ENCODE assay signal across 23 mouse cellular contexts in the genomic region with DNA sequence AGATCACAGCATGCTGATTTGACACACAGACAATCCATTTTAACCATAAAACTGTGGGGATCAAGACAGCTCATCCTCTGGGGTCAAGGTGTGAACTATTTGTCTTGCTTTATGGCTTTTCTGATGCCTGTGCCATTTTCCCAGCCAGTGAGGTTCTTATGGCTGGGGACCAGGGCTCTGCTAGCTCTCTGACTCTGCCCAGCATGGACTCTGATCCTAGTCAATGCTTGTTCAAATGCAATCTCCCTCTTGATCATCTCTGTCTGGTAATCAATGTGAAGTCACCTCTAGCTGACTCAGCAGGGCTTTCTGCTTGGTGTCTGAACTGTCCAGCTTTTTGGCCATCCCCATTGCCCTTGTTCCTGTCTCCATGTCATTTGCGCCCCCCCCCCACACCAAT.
"Had no signal": no experiment of that assay in that cellular context is flagged by ENCODE, and none has a peak within 500 bp of the region (broad histone marks: within the 10 kb centered on the region; RNA-seq: fewer than 3 reads in every experiment).

No protein-coding gene starts in this region.

- H3K27ac ChIP-seq: gastrocnemius, adult 2 months; hindbrain, embryonic 10.5 days; hindbrain, embryonic 12.5 days; hindbrain, embryonic 14.5 days; layer of hippocampus, adult 2 months; left cerebral cortex, adult 2 months; limb, embryonic 13.5 days; limb, embryonic 15.5 days; liver, embryonic 14.5 days had no signal

- H3K27me3 ChIP-seq: hindbrain, embryonic 12.5 days; limb, embryonic 13.5 days; limb, embryonic 15.5 days had no signal

- H3K9me3 ChIP-seq: heart, embryonic 12.5 days; hindbrain, embryonic 10.5 days; hindbrain, embryonic 12.5 days; limb, embryonic 13.5 days; limb, embryonic 15.5 days had no signal

- DNase-seq: gastrocnemius, adult 2 months; gastrocnemius, postnatal 10 days; gastrocnemius, postnatal 25 days; heart, adult 18-20 months; heart, postnatal 10 days; heart, postnatal 4 days; kidney, adult 18-20 months; kidney, adult 8-10 months; kidney, postnatal 10 days; kidney, postnatal 25 days; kidney, postnatal 4 days; left cerebral cortex, postnatal 4 days had no signal

- H3K36me3 ChIP-seq: heart, embryonic 12.5 days; hindbrain, embryonic 10.5 days; hindbrain, embryonic 12.5 days; limb, embryonic 13.5 days; limb, embryonic 15.5 days had no signal

- H3K9ac ChIP-seq: heart, embryonic 12.5 days; hindbrain, embryonic 12.5 days; hindbrain, embryonic 14.5 days; limb, embryonic 13.5 days; limb, embryonic 15.5 days; liver, embryonic 14.5 days had no signal

- H3K4me2 ChIP-seq: heart, embryonic 12.5 days; hindbrain, embryonic 12.5 days; hindbrain, embryonic 14.5 days; limb, embryonic 13.5 days; limb, embryonic 15.5 days had no signal

- H3K4me1 ChIP-seq: heart, embryonic 12.5 days; hindbrain, embryonic 10.5 days; hindbrain, embryonic 12.5 days; limb, embryonic 13.5 days; limb, embryonic 15.5 days had no signal

- H3K4me3 ChIP-seq: gastrocnemius, adult 2 months; heart, embryonic 12.5 days; hindbrain, embryonic 10.5 days; hindbrain, embryonic 12.5 days; layer of hippocampus, adult 2 months; left cerebral cortex, adult 2 months; limb, embryonic 13.5 days; limb, embryonic 15.5 days had no signal

- ATAC-seq: hindbrain, embryonic 16.5 days; inflammation-experienced regulatory T-cells, adult 6 months had no signal
